Mouse (Mus musculus) thymus, postnatal 4 days (tissue): Measurements from ENCODE around the gene Tmem115.

ENCODE experiments used
- DNase-seq: peaks from one replicate; pipeline ENCODE4 v3.0.0; 2021

Tmem115 gene

DNA sequence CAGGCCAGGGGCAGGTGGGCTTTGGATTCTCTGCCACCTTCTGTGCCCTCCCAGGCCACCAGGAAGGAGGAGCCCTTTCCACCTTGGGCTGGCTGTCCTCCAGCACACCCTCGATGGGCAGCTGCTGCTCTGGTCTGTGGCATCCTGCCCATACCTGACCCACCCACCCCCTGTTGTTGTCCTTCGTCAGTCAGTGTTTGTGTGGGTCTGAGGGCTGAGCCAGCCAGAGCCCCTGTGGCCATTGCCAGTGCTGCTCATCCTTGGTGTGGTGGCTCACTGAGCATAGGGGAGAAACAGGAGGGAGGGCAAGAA is 11.4 kb upstream of the Tmem115 start:
- DNase-seq = no peak

DNA sequence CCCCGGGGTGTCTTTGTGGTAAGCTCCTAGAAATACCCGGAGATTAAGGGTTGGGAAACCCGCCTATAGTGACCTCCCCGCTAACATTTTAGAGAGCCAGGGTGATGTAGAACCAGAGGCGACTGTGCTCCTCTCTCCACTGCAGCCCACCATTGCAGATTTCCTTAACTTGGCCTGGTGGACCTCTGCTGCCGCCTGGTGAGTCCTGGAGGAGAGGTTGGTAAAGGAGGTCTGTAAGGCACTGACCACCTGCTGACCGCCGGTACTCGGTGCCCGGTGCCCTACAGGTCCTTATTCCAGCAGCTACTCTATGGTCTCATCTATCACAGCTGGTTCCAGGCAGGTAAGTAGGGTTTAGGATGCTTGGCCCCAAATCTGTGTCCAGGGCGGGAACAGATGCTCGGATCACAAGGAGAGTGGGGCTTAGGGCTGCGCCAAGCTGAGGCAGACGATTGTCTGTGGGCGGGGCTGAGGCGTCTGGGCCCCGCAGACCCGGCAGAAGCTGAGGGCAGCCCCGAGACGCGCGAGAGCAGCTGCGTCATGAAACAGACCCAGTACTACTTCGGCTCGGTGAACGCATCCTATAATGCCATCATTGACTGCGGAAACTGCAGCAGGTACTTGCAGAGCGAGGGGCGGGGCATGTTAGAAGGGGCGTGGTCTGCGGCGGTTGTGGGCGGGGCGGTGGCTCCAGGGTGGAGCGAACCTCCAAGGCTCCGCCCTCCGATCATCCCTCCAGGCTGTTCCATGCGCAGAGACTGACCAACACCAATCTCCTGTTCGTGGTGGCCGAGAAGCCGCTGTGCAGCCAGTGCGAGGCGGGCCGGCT is 7.3 kb upstream of the Tmem115 start:
- peak; percentile 94 for DNase-seq

DNA sequence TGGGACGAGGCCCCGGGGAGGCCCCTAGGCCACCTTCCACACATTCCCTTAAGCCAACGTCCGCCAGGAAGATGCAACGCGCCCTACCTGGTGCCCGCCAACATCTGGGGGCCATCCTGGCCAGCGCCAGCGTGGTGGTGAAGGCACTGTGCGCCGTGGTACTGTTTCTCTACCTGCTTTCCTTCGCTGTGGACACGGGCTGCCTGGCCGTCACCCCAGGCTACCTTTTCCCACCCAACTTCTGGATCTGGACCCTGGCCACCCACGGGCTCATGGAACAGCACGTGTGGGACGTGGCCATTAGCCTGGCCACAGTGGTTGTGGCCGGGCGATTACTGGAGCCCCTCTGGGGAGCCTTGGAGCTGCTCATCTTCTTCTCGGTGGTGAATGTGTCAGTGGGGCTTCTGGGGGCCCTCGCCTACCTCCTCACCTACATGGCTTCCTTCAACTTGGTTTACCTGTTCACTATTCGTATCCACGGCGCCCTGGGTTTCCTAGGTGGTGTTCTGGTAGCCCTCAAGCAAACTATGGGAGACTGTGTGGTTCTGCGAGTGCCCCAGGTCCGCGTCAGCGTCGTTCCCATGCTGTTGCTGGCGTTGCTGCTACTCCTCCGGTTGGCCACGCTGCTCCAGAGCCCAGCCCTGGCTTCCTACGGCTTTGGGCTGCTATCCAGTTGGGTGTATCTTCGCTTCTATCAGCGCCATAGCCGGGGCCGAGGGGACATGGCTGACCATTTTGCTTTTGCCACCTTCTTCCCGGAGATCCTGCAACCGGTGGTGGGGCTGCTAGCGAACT is 860 bp downstream of the Tmem115 start:
- peak; percentile 57 for DNase-seq

DNA sequence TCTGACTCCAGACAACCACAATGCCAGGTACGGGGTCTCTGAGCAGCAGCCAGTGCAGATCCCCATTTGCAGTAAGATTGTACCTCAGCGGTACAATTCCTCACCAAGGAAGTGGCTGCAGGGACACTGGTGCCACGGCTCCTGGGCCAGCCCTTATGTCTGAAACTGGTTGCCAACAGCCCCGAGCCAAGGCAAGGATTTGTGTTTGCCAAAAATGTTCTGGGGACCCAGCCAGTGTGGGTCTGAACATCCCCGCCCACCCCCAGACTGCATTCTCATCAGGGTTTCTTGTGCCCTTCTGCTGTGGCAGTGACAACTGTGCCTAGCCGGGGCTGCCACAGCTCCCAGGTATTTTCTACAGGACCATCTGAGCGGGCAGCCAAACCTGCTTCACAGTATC is 4.5 kb downstream of the Tmem115 start:
- no peak for DNase-seq

DNA sequence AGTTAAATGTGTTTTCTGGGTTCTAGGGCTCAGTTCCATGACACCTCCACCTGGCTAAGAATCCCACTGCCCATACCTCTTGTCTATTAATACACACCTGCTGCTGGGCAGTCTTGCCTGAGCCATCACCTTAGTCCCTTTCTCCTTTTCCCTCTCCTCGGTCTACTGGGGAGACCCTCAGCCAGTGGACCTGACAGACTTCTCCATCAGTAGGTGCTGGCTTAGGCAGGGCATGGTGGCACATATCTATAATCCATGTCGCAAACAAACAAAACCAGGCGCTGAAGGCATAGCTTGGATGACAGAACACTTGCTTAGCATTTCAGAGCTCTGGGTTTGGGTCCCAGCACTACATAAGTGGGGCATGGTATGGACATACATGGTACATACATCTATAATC is 5.0 kb downstream of the Tmem115 start:
- DNase-seq = no peak

DNA sequence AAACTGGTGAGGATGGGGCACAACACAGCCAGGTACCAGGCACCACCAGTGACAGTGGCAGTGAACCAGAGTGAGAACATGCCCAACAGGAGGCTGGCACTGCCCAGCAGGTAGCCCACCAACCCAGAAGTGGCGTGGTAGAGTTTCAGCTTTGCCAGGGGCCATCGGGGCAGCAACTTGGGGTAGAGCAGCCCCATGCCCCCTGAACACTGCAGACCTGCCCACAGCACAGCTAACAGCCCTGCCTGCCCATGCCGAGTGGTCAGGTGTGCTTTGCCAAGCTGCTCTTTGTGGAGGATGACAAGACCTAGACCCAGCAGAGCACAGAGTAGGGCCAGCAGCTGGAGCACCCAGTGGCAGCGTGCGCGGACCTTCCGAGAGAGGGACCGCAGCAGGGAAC is 6.2 kb downstream of the Tmem115 start:
- no peak for DNase-seq

DNA sequence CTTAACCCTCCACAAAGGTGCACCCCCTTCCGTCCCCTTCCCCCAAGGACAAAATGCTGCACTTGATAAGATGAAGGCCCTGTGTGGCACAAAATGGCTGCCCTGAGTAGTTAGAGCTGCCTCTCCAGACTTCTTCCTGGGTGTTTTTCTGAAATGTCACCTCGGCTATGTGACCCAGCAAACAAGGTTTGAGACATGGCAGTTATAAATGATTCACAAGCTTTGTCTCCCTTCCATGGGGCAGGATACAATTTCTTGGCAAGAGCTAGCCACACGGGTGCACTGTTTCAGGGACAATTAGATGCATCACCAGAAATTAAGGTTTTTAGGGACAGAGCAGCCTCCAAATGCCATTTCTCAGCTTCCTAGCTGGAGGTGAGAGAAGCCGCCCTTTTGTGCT is 6.7 kb downstream of the Tmem115 start:
- no peak for DNase-seq

DNA sequence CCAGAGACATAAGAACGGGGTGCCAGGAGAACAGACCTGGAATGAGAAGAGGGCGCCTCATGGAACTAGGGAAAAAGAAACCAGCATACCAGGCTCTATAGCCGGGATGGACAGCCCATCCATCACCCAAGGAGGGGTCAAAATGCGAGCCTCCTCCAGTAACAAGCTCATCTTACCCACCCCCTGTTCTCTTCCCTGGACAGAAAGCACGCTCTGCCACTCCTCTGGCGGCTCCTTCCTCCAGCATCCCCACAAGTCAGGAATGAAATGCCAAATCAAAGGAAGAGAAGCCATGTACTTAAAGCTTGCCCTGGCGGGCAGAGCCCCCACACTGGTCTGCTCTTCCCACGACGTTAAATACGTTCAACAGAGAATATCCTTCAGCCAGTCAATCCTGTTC is 7.3 kb downstream of the Tmem115 start:
- DNase-seq = no peak

DNA sequence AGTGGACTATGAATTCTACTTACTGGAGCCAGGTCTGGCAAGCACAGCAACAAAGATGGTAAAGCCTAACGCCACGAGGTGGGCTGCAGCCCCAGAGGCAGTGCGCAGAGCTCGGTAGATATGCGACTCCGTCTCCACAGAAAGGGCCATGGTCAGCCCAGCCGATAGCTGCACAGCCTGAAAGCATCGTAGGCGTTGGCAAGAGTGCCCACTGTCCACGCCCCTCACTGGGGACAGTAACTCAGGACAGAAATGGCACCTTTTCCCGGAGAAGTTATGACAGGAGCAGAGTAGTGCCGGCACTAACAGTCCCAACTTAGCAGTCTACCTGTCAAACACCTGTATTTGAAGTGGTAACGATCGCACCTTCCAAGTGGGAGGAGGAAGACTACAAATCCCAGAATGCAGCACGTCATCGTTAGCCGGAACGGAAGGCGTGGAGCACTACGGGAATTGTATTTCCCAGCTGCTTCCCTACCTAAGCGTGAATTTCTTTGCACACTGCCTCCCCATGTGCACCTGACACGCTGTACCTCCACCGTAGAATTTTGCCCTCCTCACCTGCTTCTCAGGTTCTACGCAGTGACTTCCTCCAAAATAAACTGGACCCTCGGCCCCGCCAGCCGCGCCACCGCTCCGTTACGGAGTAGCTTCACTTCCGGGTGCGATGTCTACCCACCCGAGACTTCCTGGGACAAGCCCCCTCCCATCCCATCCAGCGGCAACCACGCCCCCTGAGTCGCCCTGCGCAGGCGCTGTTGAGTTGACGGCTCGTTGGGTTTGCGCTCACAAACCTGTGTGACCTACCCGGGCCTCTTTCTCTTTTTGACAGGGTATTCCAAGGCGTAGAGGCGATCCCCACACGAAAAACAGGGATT is 8.0 kb downstream of the Tmem115 start, which contains the start of the genes Cyb561d2 and Nprl2:
Gene Cyb561d2 (minus strand): TSS at position 720 of the 878 bp plus-strand sequence.
Gene Nprl2 (plus strand): TSS at position 753 of the 878 bp plus-strand sequence.
- peak; percentile 98 for DNase-seq

DNA sequence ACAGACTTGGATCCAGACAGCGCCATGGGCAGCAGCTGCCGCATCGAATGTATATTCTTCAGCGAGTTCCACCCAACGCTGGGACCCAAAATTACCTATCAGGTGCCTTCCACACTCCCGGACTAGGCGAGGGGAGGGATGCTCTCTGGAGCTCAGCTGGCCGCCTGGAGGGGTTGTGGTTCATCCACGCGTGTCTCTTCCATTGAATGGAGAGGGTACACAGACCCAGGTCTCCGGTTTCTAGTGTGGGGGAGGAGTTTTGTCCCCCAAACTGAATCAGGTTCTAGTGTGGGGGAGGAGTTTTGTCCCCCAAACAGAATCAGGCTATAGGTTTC is 8.6 kb downstream of the Tmem115 start:
- no peak for DNase-seq

DNA sequence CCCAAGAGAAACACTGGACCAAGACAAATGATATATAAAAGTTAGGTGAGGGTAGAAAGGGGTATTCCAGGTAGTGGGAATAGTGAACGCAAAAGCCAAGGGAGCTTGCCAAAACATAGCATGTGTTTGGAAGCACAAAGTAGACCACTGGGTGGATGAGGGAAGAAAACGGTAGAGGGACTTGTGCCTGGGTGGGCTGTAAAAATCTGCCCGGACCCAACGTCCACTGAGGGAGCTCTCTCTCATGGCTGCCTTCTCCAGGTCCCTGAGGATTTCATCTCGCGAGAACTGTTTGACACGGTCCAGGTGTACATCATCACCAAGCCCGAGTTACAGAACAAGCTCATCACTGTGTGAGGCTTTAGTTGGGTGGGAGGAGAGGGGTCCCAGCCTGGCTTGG is 9.0 kb downstream of the Tmem115 start:
- no peak for DNase-seq

DNA sequence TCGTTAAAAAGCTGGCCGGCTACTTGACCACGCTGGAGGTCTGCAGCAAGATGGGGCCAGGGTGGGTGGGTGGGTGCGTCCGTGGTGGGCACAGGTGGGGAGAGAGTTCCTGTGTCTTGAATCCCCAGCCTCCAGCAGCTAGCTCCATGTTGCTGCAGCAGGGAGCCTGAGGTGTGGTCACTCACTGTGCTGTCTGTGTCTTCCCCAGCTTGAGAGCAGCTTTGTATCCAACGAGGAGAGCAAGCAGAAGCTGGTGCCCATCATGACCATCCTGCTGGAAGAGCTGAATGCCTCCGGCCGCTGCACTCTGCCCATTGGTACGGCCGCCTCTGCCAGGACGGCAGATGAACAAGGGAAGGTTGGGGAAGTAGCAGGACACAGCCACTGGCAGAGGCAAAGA is 9.6 kb downstream of the Tmem115 start:
- no peak for DNase-seq

DNA sequence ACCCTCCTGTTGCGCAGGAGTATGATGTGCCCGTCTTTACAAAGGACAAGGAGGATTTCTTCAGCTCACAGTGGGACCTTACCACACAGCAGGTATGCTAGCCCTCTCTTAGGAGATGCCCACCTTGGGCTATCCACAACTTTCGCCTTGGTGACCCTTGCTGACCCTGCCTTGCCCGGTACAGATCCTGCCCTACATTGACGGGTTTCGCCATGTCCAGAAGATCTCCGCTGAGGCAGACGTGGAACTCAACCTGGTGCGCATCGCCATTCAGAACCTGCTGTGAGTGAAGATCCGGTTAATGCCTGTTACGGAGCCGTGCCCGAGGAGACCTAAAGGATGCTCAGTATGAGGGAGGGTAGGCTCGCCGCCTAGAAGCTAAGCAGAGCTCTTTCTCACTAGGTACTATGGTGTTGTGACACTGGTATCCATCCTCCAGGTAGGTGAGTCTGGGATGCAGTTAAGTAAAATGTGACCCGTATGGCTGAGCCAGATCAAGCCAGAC is 10.5 kb downstream of the Tmem115 start:
- no peak for DNase-seq

DNA sequence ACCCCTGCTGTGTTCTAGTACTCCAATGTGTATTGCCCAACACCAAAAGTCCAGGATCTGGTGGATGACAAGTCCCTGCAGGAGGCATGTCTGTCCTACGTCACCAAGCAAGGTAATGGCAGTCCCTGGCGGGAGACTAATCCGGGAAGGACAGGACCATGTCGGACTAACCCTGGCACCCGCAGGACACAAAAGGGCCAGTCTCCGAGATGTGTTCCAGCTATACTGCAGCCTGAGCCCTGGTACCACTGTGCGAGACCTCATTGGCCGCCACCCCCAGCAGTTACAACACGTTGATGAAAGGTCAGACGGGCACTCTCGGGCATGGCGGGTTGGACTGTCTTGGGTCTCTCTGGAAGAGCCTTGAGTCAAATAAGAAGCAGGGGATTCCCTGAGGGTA is 11.0 kb downstream of the Tmem115 start:
- DNase-seq = no peak

DNA sequence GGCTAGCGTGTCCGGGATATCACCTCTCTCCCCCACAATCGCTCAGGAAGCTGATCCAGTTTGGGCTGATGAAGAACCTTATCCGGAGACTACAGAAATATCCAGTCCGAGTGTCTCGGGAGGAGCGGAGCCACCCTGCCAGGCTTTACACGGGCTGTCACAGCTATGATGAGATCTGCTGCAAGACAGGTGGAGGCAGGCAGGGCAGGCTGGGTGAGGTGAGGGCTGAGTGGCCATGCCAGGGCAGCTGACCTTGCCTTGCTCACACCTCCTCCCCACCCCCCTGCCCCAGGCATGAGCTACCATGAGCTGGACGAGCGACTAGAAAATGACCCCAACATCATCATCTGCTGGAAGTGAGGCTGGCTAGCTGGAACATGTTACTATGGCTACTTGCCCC is 11.5 kb downstream of the Tmem115 start:
- DNase-seq = no peak

DNA sequence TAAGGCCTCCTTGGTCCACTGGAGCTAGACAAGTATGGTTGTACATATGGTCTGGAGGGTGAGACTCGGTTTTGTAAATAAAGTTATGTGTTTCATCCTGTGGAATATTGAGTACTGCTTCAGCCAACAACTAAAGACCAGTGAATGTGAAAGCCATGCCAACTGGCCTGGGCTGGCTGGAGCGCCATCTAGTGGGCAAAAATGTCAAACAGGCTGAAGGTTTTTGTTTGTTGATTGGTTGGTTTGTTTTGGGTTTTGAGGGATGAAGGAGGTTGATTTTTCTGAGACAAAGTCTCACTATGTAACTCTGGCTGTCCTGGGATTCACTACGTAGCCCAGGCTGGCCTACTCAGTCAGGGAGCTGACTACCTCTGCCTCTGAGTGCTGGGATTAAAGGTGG is 11.9 kb downstream of the Tmem115 start:
- DNase-seq = peak; percentile 89

DNA sequence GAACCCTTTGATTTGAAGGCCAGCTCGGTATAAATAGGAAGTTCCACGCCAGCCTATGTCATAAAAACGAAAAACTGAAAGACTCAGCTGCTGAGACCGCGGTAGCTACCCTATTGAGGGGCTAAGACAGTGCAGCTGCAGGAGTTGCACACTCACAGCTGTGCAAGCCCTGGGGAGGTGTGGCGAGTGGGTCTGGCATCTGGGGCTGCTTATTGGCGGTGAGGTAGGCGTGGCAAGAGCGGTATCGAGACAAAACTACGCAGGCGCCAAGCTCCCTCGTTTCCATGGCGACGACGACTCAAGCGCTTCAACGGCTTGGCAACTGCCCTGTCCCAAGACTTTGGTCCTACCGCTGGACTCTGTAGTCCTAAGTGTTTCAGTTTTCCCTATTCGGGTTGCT is 13.3 kb downstream of the Tmem115 start, which contains the start of gene Zmynd10:
Gene Zmynd10 (plus strand): TSS at position 273 of the 400 bp plus-strand sequence.
- DNase-seq = peak; percentile 95

DNA sequence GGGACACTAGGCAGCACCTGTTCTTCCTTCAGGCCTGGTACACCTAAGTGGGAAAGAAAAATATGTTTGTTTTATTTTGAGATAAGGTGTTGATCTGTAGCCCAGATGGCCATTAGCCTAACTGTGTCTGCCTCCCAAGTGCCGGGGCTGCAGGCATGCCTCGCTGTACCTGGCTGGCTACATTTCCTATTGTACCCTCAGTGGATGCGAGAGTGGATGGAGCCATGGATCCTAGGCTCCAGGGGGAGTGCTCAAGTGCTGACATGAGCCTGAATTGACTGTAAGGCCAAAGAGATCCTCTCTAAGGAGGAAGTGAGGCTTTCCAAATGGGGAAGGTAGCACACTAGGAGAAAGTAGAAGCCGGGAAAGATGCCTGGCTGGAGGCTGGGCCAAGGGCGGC is 14.2 kb downstream of the Tmem115 start:
- DNase-seq = no peak

DNA sequence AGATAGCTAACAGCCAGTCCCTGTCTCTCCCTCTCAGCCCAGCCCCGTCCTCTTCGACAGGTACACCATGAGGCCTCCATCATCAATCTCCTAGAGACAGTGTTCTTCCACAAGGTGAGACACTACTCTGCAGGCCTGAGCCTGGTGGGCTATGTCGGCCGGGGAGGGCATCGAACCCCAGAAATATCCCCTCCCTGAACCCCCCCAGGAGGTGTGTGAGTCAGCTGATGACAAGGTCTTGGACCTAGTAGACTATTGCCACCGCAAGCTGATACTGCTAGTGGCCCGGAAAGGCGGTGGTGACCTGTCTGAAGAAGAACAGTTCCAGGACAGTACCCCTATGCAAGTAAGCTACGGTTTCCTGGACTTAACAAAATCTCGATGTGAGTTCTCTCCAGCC is 15.1 kb downstream of the Tmem115 start:
- no peak for DNase-seq

DNA sequence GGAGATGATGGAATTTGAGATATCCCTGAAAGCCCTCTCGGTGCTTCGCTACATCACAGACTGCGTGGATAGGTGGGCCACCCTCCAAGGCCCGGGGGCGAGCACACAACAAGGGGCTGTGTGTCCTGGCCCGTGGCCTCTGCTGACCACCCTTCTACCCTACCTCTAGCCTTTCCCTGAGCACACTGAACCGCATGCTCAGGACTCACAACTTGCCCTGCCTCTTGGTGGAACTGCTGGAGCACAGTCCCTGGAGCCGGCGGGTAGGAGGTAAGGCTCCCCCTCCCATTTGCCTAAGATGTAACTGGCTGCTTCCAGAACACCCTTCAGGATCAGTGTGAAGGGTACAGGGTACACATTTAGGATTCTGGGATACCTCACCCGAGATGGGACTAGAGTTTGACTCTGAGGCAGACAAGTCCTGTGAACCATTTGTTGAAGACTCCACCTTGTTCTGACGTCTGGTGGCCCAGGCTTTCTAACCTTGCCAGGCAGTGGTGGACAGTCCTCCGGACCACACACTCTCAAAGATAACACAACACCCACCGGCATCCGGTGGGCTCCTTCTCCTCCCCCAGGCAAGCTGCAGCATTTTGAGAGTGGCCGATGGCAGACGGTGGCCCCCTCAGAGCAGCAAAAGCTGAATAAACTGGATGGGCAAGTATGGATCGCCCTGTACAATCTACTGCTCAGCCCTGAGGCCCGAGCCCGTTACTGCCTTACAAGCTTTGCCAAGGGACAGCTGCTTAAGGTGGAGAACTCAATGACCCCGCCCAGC is 15.7 kb downstream of the Tmem115 start:
- DNase-seq = no peak

DNA sequence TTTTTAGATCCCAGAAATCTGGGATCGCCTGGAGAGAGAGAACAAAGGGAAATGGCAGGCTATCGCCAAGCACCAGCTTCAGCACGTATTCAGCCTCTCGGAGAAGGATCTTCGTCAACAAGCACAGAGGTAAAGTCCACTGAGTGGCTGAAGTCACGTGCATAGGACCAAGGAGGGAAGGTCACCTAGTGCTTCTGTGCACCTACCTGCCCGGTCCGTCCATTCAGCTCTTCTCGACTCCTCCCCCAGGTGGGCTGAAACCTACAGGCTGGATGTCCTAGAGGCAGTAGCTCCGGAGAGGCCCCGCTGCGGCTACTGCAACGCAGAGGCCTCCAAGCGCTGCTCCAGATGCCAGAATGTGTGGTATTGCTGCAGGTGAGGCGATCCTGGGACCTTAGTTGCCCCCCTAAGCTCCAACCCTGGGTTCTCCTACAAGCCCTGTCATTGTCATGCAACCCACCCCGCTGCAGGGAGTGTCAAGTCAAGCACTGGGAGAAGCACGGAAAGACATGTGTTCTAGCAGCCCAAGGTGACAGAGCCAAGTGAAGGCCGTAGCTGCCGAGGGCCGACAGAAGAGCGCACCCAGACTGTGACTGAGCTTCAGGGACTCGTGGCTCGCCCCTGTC is 16.9 kb downstream of the Tmem115 start:
- no peak for DNase-seq
